Mouse (Mus musculus): Measurements from ENCODE around the gene Ppp1r10. TPM values are rescaled to one million over a fixed set of nuclear protein-coding genes. Genes with fewer than 3 reads are reported as not detected.

Ppp1r10 gene
- total and polyA plus RNA-seq, 3 experiments = 30.9 to 93.8 (median 77.3) TPM

DNA sequence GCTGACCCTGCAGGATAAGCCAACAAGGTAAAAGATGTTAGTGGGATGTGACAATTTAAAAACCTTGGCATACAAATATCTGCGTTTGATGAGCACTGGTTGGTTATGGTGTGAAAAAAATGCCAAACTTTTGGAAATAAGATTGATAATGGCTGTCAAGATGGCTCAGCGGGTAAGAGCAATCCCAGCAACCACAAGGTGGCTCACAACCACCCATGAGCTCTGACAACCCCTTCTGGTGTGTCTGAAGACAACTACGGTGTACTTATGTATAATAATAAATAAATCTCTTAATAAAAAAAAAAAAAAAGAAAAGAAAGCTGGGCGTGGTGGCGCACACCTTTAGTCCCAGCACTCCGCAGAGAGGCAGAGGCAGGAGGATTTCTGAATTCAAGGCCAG lies 1.3 kb upstream of the Ppp1r10 start:
- peaks cover 60% of the 10 kb centered on the region for H3K36me3 ChIP-seq (replicated peaks)
- H3K27me3 ChIP-seq (ENCODE audit: insufficient read depth, low read length) = no peaks in the 10 kb centered on the region
- H3K9me3 ChIP-seq (replicated peaks) = no peaks in the 10 kb centered on the region
- H3K4me1 ChIP-seq (ENCODE audit: insufficient read depth, low read depth, low read length) = peaks cover 52% of the 10 kb centered on the region
- ATAC-seq (ENCODE audit: extremely low read depth, insufficient number of reproducible peaks, low FRiP score, poor library complexity, severe bottlenecking) = no peak
- peak overlapping the region; percentile 79; the same call in 1 of the 2 replicates for H3K4me3 ChIP-seq (ENCODE audit: low read depth, low read length)
- TF ChIP-seq CTCF (IDR thresholded peaks at IDR 0.05; ENCODE audit: low read depth, low read length) = no peak
- TF ChIP-seq POLR2AphosphoS5 (IDR thresholded peaks at IDR 0.05; ENCODE audit: insufficient replicate concordance, low read depth, low read length) = no peak
- TF ChIP-seq GATA1 (IDR thresholded peaks at IDR 0.05; ENCODE audit: borderline replicate concordance, low read length) = no peak
- no peak for TF ChIP-seq TAL1 (conservative IDR thresholded peaks at IDR 0.05; ENCODE audit: low read depth, low read length)
- no peak for TF ChIP-seq GATA2 (IDR thresholded peaks at IDR 0.05; ENCODE audit: borderline replicate concordance, low read depth, low read length)
- DNase-seq (ENCODE audit: low spot score) = no peak

DNA sequence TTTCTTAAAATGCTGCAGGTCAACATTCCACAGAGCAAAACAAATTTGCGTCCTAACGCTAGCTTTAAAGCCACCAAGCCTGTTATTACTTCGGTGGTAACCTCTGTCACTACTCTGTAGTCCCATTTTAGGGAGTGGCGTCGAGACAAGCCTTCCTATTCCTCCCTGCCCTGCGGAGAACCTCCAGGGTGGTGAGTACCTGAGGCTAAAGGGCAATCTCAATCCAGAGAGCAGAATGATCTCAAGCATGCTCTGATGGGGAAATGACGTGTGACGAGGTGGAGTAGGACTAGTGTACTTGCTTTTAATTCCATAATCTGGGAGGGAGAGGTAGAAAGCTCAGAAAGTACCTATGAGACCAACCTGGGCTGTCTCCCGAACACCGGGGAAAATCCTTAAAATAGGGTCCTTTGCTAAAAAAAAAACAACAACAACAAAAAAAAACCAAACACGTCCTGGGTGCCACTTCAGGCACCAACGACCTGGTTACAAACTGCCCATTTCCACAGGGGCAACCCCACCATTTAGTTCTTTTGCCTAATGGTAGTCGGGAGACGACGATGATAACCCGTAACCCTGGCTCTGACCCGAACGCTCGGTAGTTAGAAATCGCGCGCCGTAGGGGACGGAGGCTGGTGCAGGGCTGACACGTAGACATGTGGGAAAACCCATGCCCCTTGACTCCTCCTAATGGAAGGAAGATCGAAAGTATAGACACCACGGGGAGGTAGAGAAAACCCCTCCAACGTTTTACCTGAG lies 517 bp upstream of the Ppp1r10 start:
- ATAC-seq (ENCODE audit: extremely low read depth, insufficient number of reproducible peaks, low FRiP score, poor library complexity, severe bottlenecking) (0 out of 2 replicates have a peak, but pooled peaks have one; percentile 5), DNase-seq (ENCODE audit: low spot score) (peak; percentile 34)
- TF ChIP-seq POLR2AphosphoS5 (IDR thresholded peaks at IDR 0.05; ENCODE audit: insufficient replicate concordance, low read depth, low read length) (no peak), GATA2 (IDR thresholded peaks at IDR 0.05; ENCODE audit: borderline replicate concordance, low read depth, low read length) (no peak), GATA1 (IDR thresholded peaks at IDR 0.05; ENCODE audit: borderline replicate concordance, low read length) (no peak), CTCF (IDR thresholded peaks at IDR 0.05; ENCODE audit: low read depth, low read length) (no peak), TAL1 (conservative IDR thresholded peaks at IDR 0.05; ENCODE audit: low read depth, low read length) (no peak)
- H3K4me3 ChIP-seq (ENCODE audit: low read depth, low read length) = peak overlapping the region; percentile 79
- H3K4me1 ChIP-seq (ENCODE audit: insufficient read depth, low read depth, low read length) = peaks cover 56% of the 10 kb centered on the region
- H3K36me3 ChIP-seq (replicated peaks) = peaks cover 57% of the 10 kb centered on the region
- H3K27me3 ChIP-seq (ENCODE audit: insufficient read depth, low read length) = no peaks in the 10 kb centered on the region
- H3K9me3 ChIP-seq (replicated peaks) = no peaks in the 10 kb centered on the region

DNA sequence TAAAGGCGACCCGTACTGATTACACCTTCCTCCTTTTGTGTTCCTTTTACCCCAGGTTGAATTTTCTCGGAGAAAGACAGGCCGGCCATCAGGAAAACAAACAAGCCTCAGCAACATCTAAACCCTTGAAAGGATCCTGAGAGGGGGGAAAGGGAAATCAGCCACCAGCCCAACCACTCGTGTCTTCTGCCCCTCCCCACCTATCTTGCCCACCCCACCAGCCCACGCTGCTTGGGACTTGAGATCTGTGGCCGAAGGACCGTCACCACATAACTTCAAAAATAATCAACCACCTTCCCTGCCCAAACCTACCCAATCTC lies 869 bp downstream of the Ppp1r10 start:
- peaks cover 59% of the 10 kb centered on the region for H3K4me1 ChIP-seq (ENCODE audit: insufficient read depth, low read depth, low read length)
- ATAC-seq (ENCODE audit: extremely low read depth, insufficient number of reproducible peaks, low FRiP score, poor library complexity, severe bottlenecking) = no peak
- DNase-seq (ENCODE audit: low spot score) = no peak

DNA sequence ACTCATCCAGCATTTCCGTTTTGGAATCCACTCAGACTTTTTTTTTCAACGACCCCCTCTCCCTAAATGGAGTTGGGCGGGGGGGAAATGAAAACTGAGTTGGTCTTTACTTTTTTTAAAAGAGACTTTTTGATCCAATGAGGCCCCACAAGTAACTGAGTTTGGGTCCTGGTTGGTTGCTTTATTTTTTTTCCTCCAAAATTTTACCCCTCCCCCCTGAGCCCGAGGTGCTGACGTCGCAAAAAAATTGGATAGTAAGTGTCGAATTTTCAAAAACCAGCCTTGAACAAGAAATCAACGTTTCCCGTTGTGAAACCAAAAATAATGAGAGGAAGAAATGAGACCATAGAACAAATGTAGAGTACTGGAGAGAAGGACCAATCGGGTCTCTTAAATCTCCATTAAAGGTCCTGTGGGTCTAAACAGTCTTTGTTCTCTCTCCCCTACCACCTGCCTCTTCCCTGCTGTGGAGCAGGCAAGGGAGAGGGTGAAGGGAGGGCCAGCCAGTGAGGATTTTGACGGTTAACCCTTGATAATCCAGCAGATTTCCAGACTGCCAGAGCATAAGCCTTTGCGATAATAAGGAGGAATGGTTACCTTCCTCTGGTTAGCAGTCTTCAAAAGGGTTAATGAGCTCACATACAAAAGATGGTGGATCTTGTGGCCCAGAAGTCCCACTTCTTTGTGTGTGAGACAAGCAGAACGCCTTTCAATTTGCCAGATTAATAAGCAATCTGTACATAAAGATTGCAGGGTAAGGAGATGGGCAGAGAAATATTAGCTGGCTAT lies 1.4 kb downstream of the Ppp1r10 start:
- TF ChIP-seq GATA2 (IDR thresholded peaks at IDR 0.05; ENCODE audit: borderline replicate concordance, low read depth, low read length) (no peak), POLR2AphosphoS5 (IDR thresholded peaks at IDR 0.05; ENCODE audit: insufficient replicate concordance, low read depth, low read length) (peak; percentile 90; the same call in 1 of the 2 replicates)
- ATAC-seq (ENCODE audit: extremely low read depth, insufficient number of reproducible peaks, low FRiP score, poor library complexity, severe bottlenecking) (no peak), DNase-seq (ENCODE audit: low spot score) (no peak)
- Histone ChIP-seq H3K9me3 (replicated peaks) (no peaks in the 10 kb centered on the region), H3K4me1 (ENCODE audit: insufficient read depth, low read depth, low read length) (peaks cover 59% of the 10 kb centered on the region), H3K4me3 (ENCODE audit: low read depth, low read length) (peak overlapping the region; percentile 79), H3K36me3 (replicated peaks) (peaks cover 52% of the 10 kb centered on the region), H3K27me3 (ENCODE audit: insufficient read depth, low read length) (no peaks in the 10 kb centered on the region)

More for the DNA sequence above, 869 bp downstream of the Ppp1r10 start:
- Histone ChIP-seq H3K36me3 (replicated peaks) (peaks cover 52% of the 10 kb centered on the region), H3K27me3 (ENCODE audit: insufficient read depth, low read length) (no peaks in the 10 kb centered on the region), H3K9me3 (replicated peaks) (no peaks in the 10 kb centered on the region), H3K4me3 (ENCODE audit: low read depth, low read length) (peak overlapping the region; percentile 79)
- TF ChIP-seq CTCF (IDR thresholded peaks at IDR 0.05; ENCODE audit: low read depth, low read length) (no peak), POLR2AphosphoS5 (IDR thresholded peaks at IDR 0.05; ENCODE audit: insufficient replicate concordance, low read depth, low read length) (peak; percentile 79; the same call in 1 of the 2 replicates)

DNA sequence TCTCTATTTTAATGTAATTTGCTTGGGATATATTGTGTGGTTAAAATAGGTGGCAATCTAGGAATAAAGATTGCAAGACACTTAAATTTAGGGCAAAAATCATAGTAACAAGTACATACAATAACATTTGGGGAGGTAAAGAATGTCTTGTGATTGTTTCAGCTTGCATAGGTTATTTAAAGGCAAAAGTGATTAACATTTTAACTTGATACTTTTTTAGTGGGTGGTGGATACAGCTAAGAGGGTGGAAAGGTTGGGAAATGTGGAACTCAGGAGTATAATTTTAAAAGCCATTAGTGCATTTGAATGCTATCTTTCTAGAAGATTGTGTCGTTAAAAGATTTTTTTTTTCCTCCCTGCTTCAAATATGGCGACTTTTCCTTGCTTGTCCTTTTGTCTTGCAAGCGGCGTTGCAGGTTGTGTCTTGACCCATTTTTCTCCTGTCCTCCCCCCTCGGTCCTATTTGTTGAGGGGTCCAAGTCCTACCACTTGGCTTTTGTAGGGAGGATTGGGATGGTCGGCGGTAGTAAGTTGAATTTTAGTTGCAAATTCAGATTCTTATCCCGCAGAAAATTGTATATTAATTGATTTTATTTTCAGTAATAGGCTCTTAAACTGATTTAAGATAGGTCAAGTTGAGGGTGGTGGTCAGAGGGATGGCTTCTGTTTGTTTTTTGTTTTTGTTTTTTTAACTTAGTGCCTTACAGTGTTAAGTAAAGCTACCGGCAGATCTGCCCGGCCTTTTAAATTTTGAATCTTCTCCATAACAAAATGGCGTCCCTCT lies 2.2 kb downstream of the Ppp1r10 start:
- Histone ChIP-seq H3K27me3 (ENCODE audit: insufficient read depth, low read length) (no peaks in the 10 kb centered on the region), H3K4me3 (ENCODE audit: low read depth, low read length) (peak overlapping the region; percentile 79), H3K9me3 (replicated peaks) (no peaks in the 10 kb centered on the region), H3K36me3 (replicated peaks) (peaks cover 52% of the 10 kb centered on the region), H3K4me1 (ENCODE audit: insufficient read depth, low read depth, low read length) (peaks cover 59% of the 10 kb centered on the region)
- no peak for TF ChIP-seq GATA2 (IDR thresholded peaks at IDR 0.05; ENCODE audit: borderline replicate concordance, low read depth, low read length)
- TF ChIP-seq CTCF (IDR thresholded peaks at IDR 0.05; ENCODE audit: low read depth, low read length) = no peak
- TF ChIP-seq TAL1 (conservative IDR thresholded peaks at IDR 0.05; ENCODE audit: low read depth, low read length) = no peak
- peak; percentile 39; the same call in 1 of the 2 replicates for TF ChIP-seq POLR2AphosphoS5 (IDR thresholded peaks at IDR 0.05; ENCODE audit: insufficient replicate concordance, low read depth, low read length)
- TF ChIP-seq GATA1 (IDR thresholded peaks at IDR 0.05; ENCODE audit: borderline replicate concordance, low read length) = no peak
- DNase-seq (ENCODE audit: low spot score) = no peak
- no peak for ATAC-seq (ENCODE audit: extremely low read depth, insufficient number of reproducible peaks, low FRiP score, poor library complexity, severe bottlenecking)
